Mouse (Mus musculus) brain, embryonic 14.5 days (tissue): ENCODE results near the gene Angptl1.

Experiments used
- CTCF ChIP-seq: fragments of 200-500 bp; IDR thresholded peaks from 2 replicates; pipeline ENCODE4 v1.5.1; 2012; ENCODE audit warnings: inconsistent platforms, mild to moderate bottlenecking, moderate library complexity, borderline replicate concordance; ENCODE audit not compliant: insufficient read depth, insufficient read length; ENCODE audit errors: extremely low read depth
- POLR2A ChIP-seq: fragments of 200-500 bp; IDR thresholded peaks from 2 replicates; pipeline ENCODE4 v1.6.1; 2012; ENCODE audit warnings: mild to moderate bottlenecking, inconsistent platforms, borderline replicate concordance; ENCODE audit not compliant: poor library complexity, insufficient read depth, insufficient read length, severe bottlenecking; ENCODE audit errors: extremely low read depth

DNA sequence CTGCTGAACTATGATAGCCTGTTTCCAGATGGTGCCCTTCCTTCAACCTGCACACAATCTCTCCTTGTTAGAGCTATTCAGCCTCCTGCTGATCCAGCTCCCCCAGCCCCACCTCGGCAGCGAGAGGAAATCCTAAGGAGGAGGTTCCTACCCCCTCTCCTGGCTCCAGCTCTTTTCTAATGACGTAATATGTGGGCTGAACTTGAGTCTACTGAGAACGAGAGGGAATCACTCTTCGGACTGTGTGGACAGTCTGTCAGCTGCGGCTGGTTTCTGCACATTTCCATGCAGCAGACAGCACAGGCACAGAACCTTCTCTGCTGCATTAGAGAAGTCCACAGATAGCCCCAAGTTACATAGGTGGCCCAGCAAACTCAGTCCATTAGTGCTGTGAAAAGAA, 333 bp downstream of the Angptl1 start:
- no peak for TF ChIP-seq CTCF
- no peak for TF ChIP-seq POLR2A
